Mouse (Mus musculus) midbrain, embryonic 11.5 days (tissue): ENCODE data around the gene Kif3a. TPM values are rescaled to one million over a fixed set of nuclear protein-coding genes. Genes with fewer than 3 reads are reported as not detected.

Source experiments
- ATAC-seq: fragments of 200-750 bp; cut with Nextera tagmentation; 2 replicates; pipeline ENCODE4 v1.8.0; 2017; ENCODE audit warnings: moderate TSS enrichment, moderate library complexity; ENCODE audit not compliant: low FRiP score
- DNase-seq: peaks from one replicate; pipeline ENCODE4 v3.0.0; 2015; ENCODE audit warnings: low spot score; ENCODE audit errors: missing footprints
- H3K27ac ChIP-seq: fragments of 300-500 bp; sonication (generic); 2 replicates; pipeline ENCODE4 v1.5.1; 2014; ENCODE audit warnings: low read depth, low read length
- H3K27me3 ChIP-seq: fragments of 300-500 bp; sonication (generic); 2 replicates; pipeline ENCODE4 v1.6.1; 2014; ENCODE audit warnings: mild to moderate bottlenecking, low read length, moderate library complexity, mixed read lengths; ENCODE audit not compliant: control insufficient read depth, insufficient read depth
- H3K36me3 ChIP-seq: fragments of 300-500 bp; sonication (generic); 2 replicates; pipeline ENCODE4 v1.6.1; 2014; ENCODE audit warnings: mild to moderate bottlenecking, low read length, moderate library complexity, mixed read lengths; ENCODE audit not compliant: control insufficient read depth, insufficient read depth
- H3K4me1 ChIP-seq: fragments of 300-500 bp; sonication (generic); 2 replicates; pipeline ENCODE4 v1.6.1; 2014; ENCODE audit warnings: low read length; ENCODE audit not compliant: control insufficient read depth, insufficient read depth
- H3K4me2 ChIP-seq: fragments of 300-500 bp; sonication (generic); 2 replicates; pipeline ENCODE4 v1.6.1; 2014; ENCODE audit warnings: mild to moderate bottlenecking, moderate library complexity
- H3K4me3 ChIP-seq: fragments of 300-500 bp; sonication (generic); 2 replicates; pipeline ENCODE4 v1.5.1; 2014; ENCODE audit warnings: low read depth, low read length
- H3K9ac ChIP-seq: fragments of 300-500 bp; sonication (generic); 2 replicates; pipeline ENCODE4 v1.6.1; 2014; ENCODE audit warnings: low read length
- H3K9me3 ChIP-seq: fragments of 300-500 bp; sonication (generic); 2 replicates; pipeline ENCODE4 v1.6.1; 2016; ENCODE audit warnings: low read length; ENCODE audit not compliant: control insufficient read depth
- WGBS: fragments of 180-500 bp; shearing (Covaris S2); extraction: QIAGEN DNeasy Blood & Tissue Kit; methylation state at CpG from one replicate; pipeline ENCODE4 v1.1.7; 2014; 5-methylcytosine and 5-hydroxymethylcytosine counted together
- polyA plus RNA-seq: library from polyadenylated mRNA; unstranded; fragments of >200 nt; fragmentation: Nextera tagmentation; extraction: Ambion mirVana; gene quantifications from 2 replicates; pipeline ENCODE4 v1.2.1, GENCODE M21; 2014

Gene Kif3a
- polyA plus RNA-seq, 1 experiment from 2014 or later, result 87.9 TPM

DNA sequence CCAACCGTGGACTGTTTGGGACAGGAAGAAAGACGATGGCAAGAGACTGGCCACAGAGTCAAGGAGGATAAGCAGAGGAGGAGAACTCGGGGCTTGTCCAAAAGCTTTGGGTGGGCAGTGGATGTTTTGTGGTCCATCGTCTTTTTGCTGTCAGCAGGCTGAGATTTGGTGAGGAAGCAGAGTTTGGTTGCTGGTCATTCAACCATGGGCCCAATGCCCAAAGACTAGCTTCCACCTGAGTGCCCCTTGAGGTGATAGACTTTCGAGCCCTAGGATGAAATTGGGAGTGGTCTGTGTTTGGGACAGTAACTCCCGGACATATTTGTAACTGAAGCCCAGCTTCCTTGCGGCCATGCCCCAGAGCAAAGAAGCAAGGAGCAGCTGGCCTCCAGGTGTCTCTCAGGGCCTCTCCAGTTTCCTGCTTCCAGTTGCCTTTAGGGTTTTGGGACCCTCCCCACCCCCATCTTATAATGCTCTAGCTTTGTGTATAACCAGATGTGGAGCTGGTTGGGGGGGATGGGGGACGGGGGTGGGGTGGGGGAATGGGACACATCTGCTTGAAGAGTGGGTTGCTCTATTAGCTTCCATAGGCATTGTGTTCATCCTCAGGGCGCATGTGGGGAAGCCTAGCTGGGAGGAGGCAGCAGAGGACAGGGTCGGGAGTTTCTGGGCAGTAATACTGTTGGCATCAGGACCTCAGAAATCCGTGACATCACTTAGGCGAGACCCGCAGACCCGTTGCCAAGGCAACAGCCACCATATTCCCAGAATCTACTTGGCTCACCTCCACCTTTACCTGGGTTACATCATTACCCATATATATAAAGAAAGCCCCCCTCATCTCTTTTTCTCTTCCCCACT is 43.4 kb upstream of the Kif3a start:
- Histone ChIP-seq H3K9me3 (no peaks in the 10 kb centered on the region), H3K4me3 (no peak overlapping the region), H3K27ac (no peak overlapping the region), H3K9ac (no peak overlapping the region), H3K4me2 (no peak overlapping the region), H3K36me3 (no peaks in the 10 kb centered on the region), H3K27me3 (peaks cover 2% of the 10 kb centered on the region; the same call in 1 of the 2 replicates), H3K4me1 (peaks cover 22% of the 10 kb centered on the region)
- no peak for DNase-seq
- 86% methylated on average over 14 of the region's 14 CpGs for WGBS
- no peak for ATAC-seq

DNA sequence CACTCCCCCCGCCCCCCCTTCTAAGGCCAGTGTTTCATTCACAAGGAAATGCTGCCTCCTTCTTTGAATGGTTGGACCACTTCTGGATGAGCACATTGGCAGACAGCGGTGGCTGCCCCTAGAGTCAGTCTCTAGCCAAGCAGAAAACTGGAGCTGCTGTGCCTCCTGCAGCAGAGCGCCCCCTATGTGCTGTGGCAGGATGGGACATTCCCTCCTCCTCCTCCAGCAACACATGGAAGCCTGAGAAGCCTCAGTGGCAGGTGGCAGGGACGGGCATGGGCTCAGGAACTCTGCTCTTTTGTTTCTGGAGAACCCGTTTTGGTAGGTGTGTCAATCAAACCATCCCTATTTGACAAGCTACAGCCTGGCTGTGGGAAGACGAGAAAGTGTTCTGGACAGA is 42.3 kb upstream of the Kif3a start:
- no peaks in the 10 kb centered on the region for H3K9me3 ChIP-seq
- ATAC-seq, result no peak
- H3K36me3 ChIP-seq, result no peaks in the 10 kb centered on the region
- no peak overlapping the region for H3K27ac ChIP-seq
- H3K4me1 ChIP-seq, result peaks cover 25% of the 10 kb centered on the region
- 61% methylated on average over 6 of the region's 6 CpGs for WGBS
- H3K4me3 ChIP-seq, result no peak overlapping the region
- DNase-seq, result no peak
- no peak overlapping the region for H3K4me2 ChIP-seq
- H3K9ac ChIP-seq, result no peak overlapping the region
- H3K27me3 ChIP-seq, result peaks cover 2% of the 10 kb centered on the region; the same call in 1 of the 2 replicates

DNA sequence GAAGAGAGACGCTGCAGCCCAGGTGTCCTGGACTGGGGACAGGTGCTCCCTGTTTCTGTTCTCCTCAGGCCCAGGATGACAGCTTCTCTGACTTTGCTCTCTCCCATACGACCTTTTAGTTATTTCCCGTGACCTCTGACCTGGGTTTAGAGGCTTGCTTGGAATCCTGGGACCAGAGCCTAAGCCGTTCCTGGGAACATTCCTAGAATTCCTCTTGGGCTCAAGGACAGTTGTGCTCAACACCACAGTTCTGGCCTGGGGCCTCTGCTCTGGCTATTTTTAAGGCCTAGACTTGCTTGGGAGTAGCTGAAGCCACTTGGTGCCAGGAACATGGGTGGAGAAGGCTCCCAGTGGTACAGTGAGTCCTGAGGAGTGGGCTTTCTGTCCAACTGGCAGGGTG is 41.7 kb upstream of the Kif3a start:
- Histone ChIP-seq H3K36me3 (no peaks in the 10 kb centered on the region), H3K9ac (no peak overlapping the region), H3K27me3 (peaks cover 2% of the 10 kb centered on the region; the same call in 1 of the 2 replicates), H3K9me3 (no peaks in the 10 kb centered on the region), H3K4me2 (no peak overlapping the region), H3K4me3 (no peak overlapping the region), H3K4me1 (peaks cover 19% of the 10 kb centered on the region), H3K27ac (no peak overlapping the region)
- ATAC-seq (no peak), DNase-seq (no peak)
- 30% methylated on average over 4 of the region's 4 CpGs for WGBS

DNA sequence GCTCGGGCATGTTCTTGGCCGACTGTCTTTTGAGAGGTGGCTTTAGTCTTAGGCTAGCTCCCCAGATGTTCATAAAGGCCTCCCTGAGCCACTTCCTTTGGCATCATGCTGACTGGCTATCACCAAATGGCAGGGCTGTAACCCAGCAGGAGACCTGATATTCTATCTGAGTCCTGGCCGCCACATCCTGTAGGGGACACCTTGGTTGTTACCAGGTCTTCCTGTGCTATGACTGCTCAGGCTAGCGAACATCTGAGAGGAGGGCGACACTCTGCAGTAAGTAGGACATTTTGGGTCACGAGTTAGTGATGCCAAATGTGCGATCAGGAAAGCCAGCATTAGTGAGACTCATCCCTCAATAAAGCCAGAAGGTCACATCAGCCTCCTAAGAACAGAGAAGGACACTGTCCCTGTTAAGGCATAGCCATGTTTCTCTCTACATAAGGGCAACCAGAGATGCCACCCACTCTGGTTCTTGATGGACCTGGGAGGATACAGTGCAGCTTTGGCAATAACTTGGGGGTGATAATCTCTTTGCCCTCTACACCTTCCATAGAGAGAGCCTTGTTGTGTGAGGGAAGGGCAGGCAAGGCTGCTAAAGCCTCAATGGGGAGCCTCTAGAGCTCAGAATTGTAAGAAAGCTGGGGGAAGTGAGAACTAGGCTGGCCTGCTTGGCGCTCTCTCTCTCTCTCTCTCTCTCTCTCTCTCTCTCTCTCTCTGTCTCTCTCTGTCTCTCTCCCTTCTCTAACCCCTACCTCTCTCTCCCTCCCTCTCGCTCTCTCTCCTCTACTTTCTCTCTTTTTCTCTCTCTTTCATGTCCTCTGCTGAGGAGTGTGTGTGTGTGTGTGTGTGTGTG is 38.6 kb upstream of the Kif3a start:
- WGBS, result 85% methylated on average over 9 of the region's 9 CpGs
- H3K4me3 ChIP-seq, result no peak overlapping the region
- no peak overlapping the region for H3K27ac ChIP-seq
- ATAC-seq, result no peak
- peaks cover 7% of the 10 kb centered on the region for H3K4me1 ChIP-seq
- H3K36me3 ChIP-seq, result no peaks in the 10 kb centered on the region
- H3K9me3 ChIP-seq, result no peaks in the 10 kb centered on the region
- no peaks in the 10 kb centered on the region for H3K27me3 ChIP-seq
- H3K9ac ChIP-seq, result no peak overlapping the region
- no peak for DNase-seq
- no peak overlapping the region for H3K4me2 ChIP-seq

DNA sequence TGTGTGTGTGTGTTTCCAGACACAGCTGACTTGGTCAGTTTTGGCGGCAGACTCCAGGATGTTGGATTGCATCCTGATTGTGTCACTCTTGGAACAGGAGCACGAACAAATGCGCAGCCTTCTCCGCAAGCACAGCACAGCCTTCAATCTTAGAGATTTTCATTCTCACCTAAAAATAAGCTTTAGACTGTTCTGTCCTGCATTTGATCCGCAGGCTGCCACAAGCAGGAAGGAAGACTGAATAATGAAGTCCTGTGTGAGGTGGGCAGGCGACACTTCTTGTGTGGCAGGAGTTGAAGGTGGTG is 38.0 kb upstream of the Kif3a start:
- H3K9me3 ChIP-seq, result no peaks in the 10 kb centered on the region
- 0 out of 2 replicates have a peak, but pooled peaks cover under 1% of the 10 kb centered on the region for H3K36me3 ChIP-seq
- no peak overlapping the region for H3K4me3 ChIP-seq
- 72% methylated on average over 6 of the region's 6 CpGs for WGBS
- DNase-seq (no peak), ATAC-seq (no peak)
- H3K4me2 ChIP-seq, result no peak overlapping the region
- no peak overlapping the region for H3K9ac ChIP-seq
- no peak overlapping the region for H3K27ac ChIP-seq
- H3K4me1 ChIP-seq, result peaks cover 7% of the 10 kb centered on the region
- no peaks in the 10 kb centered on the region for H3K27me3 ChIP-seq

DNA sequence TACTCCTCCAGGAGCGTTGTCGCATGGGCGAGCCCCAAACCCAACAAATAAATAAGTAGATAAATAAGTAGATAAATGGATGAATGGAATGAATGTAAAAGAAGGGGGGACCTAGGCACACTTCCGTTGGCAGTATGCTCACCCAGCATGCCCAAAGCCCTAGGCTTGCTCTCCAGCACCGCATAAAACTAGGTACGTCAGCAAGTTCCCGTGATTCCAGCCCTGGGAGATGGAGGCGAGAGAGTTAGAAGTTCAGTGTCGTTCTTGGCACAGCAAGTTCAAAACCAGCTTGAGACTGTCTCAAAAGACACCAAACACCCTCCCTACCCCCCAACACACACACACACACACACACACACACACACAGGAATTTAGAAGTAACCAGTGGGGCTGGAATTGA is 37.2 kb upstream of the Kif3a start:
- H3K9me3 ChIP-seq, result no peaks in the 10 kb centered on the region
- no peak overlapping the region for H3K4me3 ChIP-seq
- H3K9ac ChIP-seq, result no peak overlapping the region
- 83% methylated on average over 9 of the region's 9 CpGs for WGBS
- DNase-seq (no peak), ATAC-seq (no peak)
- no peaks in the 10 kb centered on the region for H3K27me3 ChIP-seq
- H3K27ac ChIP-seq, result no peak overlapping the region
- no peak overlapping the region for H3K4me2 ChIP-seq
- H3K36me3 ChIP-seq, result 0 out of 2 replicates have a peak, but pooled peaks cover 5% of the 10 kb centered on the region
- H3K4me1 ChIP-seq, result peaks cover 7% of the 10 kb centered on the region

DNA sequence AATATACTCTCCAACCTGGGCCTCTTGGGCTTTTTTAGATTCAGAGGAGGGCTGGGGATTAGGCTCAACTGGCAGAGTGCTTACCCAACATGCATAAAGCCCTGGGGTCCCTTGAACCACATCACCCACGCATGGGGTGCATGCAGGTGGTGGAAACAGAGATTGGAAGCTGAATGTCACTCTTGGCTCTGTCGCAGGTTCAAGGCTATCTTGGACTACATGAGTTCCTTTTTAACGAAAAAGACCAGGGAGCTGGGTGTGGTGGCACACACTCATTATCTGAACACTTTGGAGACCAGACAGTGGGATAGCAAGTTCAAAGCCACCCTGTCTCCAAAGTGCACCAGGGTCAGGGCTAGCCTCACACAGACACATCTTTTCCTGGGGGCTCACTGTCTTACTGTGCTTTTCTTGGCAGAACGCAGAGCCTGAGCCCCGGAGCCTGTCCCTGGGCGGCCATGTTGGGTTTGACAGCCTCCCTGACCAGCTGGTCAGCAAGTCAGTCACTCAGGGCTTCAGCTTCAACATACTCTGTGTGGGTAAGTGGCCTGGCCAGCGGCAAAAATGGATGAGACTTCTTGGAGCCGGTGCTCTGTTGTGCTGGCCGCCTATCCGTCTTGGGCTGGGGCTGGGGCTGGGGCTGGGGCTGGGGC is 35.5 kb upstream of the Kif3a start:
- H3K4me3 ChIP-seq, result no peak overlapping the region
- WGBS, result 88% methylated on average over 10 of the region's 10 CpGs
- no peak overlapping the region for H3K27ac ChIP-seq
- H3K4me2 ChIP-seq, result no peak overlapping the region
- H3K4me1 ChIP-seq, result 0 out of 2 replicates have a peak, but pooled peaks cover 3% of the 10 kb centered on the region
- H3K27me3 ChIP-seq, result no peaks in the 10 kb centered on the region
- DNase-seq (no peak), ATAC-seq (no peak)
- no peaks in the 10 kb centered on the region for H3K9me3 ChIP-seq
- no peak overlapping the region for H3K9ac ChIP-seq
- peaks cover 8% of the 10 kb centered on the region; the same call in 1 of the 2 replicates for H3K36me3 ChIP-seq

DNA sequence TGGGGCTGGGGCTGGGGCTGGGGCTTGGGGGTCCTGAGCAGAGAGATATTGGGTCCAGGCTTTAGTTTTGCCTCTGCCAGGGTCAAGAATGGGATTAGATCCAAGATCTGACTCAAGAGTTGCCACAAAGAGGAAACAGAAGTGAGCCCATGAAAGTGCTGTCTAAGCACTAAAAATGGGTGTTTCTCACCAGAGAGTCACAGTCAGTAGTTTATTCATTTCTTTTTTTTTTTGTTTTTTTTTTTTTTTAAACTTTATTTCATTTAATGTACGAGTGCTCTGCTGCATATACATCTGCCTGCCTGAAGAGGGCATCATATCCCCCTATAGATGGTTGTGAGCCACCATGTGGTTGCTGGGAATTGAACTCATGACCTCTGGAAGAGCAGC is 35.0 kb upstream of the Kif3a start:
- H3K9me3 ChIP-seq, result no peaks in the 10 kb centered on the region
- no peaks in the 10 kb centered on the region for H3K27me3 ChIP-seq
- peaks cover 8% of the 10 kb centered on the region; the same call in 1 of the 2 replicates for H3K36me3 ChIP-seq
- no peak for ATAC-seq
- H3K4me3 ChIP-seq, result no peak overlapping the region
- no peak for DNase-seq
- H3K9ac ChIP-seq, result no peak overlapping the region
- 97% methylated on average over 1 of the region's 1 CpGs for WGBS
- H3K27ac ChIP-seq, result no peak overlapping the region
- H3K4me2 ChIP-seq, result no peak overlapping the region
- H3K4me1 ChIP-seq, result 0 out of 2 replicates have a peak, but pooled peaks cover 3% of the 10 kb centered on the region
